Mouse (Mus musculus) thymus, adult 2 months (tissue): Measurements from ENCODE around the gene Nfyc. TPM values are rescaled to one million over a fixed set of nuclear protein-coding genes. Genes with fewer than 3 reads are reported as not detected.

Source experiments
- DNase-seq: peaks from one replicate; pipeline ENCODE4 v3.0.0; 2021
- H3K27ac ChIP-seq: fragments of 200-500 bp; 2 replicates; pipeline ENCODE4 v1.5.1; 2012; ENCODE audit warnings: low read length, control low read depth; ENCODE audit not compliant: control insufficient read depth, insufficient read depth
- H3K27me3 ChIP-seq: fragments of 200-500 bp; 2 replicates; pipeline ENCODE4 v1.6.1; 2012; ENCODE audit warnings: mild to moderate bottlenecking, low read length, moderate library complexity, mixed read lengths; ENCODE audit not compliant: control insufficient read depth, insufficient read depth
- H3K36me3 ChIP-seq: fragments of 200-500 bp; 2 replicates; pipeline ENCODE4 v1.6.1; 2012; ENCODE audit warnings: mild to moderate bottlenecking, low read length, moderate library complexity; ENCODE audit not compliant: control insufficient read depth, insufficient read depth
- H3K4me1 ChIP-seq: fragments of 200-500 bp; replicated peaks from 2 replicates; pipeline ENCODE4 v1.6.1; 2012; ENCODE audit warnings: low read length; ENCODE audit not compliant: control insufficient read depth, insufficient read depth
- H3K4me3 ChIP-seq: fragments of 200-500 bp; 2 replicates; pipeline ENCODE4 v1.5.1; 2012; ENCODE audit warnings: mild to moderate bottlenecking, low read length, control low read depth, moderate library complexity; ENCODE audit not compliant: control insufficient read depth, insufficient read depth
- CTCF ChIP-seq: fragments of 200-500 bp; IDR thresholded peaks from 2 replicates; pipeline ENCODE4 v1.5.1; 2012; ENCODE audit warnings: mild to moderate bottlenecking, control low read depth, low read length, moderate library complexity, borderline replicate concordance; ENCODE audit not compliant: control insufficient read depth, poor library complexity, insufficient read depth; ENCODE audit errors: extremely low read depth
- POLR2A ChIP-seq: fragments of 200-500 bp; IDR thresholded peaks from 2 replicates; pipeline ENCODE4 v1.6.1; 2012; ENCODE audit warnings: mild to moderate bottlenecking, low read length, control low read depth, moderate library complexity; ENCODE audit not compliant: control insufficient read depth, poor library complexity, insufficient read depth; ENCODE audit errors: extremely low read depth
- WGBS: fragments of 180-500 bp; shearing (Covaris S2); methylation state at CpG from one replicate; pipeline ENCODE4 v1.1.7; 2018; 5-methylcytosine and 5-hydroxymethylcytosine counted together
- polyA plus RNA-seq: library from polyadenylated mRNA; depleted of rRNA; stranded (reverse); fragments of >200 nt; gene quantifications from 2 replicates; pipeline ENCODE4 v1.2.3, GENCODE M21; 2012

The Nfyc gene
- polyA plus RNA-seq, 1 experiment = 354 TPM

DNA sequence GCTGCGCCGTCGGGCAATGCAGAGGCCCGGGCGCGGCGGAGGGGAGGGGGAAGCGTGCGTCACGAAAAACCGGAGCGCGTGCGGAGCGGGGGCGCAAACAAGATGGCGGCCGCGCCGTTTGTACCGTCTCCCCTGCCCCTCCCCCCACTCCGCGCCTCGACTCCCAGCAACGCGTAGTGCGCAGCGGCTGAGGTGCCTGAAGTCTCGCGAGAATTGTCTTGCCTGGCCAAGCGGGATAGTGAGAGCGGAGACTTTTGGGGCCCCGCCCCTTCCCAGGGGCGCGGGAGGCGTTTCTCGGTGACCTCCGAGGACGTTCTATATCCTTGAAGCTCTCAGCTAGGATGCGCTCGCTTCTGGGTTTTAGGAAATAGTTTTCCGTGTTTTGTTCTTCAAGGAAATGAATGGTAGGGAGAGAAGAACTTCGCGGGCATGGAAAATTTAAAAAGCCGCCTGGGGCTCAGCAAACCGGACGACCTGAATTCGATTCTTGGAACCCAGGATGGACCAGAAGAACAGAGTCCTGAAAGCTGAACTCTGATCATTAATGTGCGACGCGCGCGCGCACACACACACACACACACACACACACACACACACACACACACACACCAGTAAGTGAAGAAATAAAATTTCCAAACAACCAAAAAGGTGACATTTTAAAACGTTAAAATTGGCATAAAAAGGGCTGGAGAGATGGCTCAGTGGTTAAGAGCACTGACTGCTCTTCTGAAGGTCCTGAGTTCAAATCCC is 5.6 kb downstream of the Nfyc start:
- Histone ChIP-seq H3K27ac (peak overlapping the region; percentile 87), H3K36me3 (no peaks in the 10 kb centered on the region)
- under 1% methylated on average over 55 of the region's 55 CpGs for WGBS

DNA sequence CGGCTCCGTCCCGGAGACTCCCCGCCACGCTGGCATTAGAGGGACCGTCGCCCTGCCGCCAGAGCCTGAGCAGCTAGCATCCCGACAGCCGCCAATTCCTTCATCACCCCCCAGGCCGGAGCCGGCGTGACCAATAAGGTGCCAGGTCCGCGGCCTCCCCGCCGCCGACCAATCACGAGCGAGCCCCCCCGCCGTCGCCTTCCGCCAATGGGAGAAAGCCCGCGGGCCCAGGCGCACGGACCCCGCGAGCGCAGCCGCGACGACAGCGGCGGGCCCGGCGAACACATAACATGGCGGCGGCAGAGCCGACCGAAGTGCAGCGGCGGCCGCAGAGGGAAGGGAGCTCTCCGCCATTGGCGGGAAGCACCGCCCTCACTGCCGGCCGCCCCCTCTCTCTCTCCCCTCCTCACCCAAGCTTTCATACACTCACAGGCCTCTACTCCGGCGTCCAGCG is 6.2 kb downstream of the Nfyc start:
- WGBS = under 1% methylated on average over 52 of the region's 53 CpGs
- Histone ChIP-seq H3K27me3 (no peaks in the 10 kb centered on the region), H3K36me3 (no peaks in the 10 kb centered on the region), H3K27ac (peak overlapping the region; percentile 87), H3K4me3 (peak overlapping the region; percentile 94), H3K4me1 (peaks cover 3% of the 10 kb centered on the region)
- DNase-seq = peak; percentile 92
- TF ChIP-seq CTCF = no peak; the same call in 1 of the 2 replicates
- peak; percentile 98 for TF ChIP-seq POLR2A

More for the DNA sequence above, 5.6 kb downstream of the Nfyc start:
- peak; percentile 98 for DNase-seq
- peak overlapping the region; percentile 94 for H3K4me3 ChIP-seq
- H3K27me3 ChIP-seq = no peaks in the 10 kb centered on the region
- H3K4me1 ChIP-seq = peaks cover 3% of the 10 kb centered on the region
- TF ChIP-seq POLR2A (no peak), CTCF (no peak)

DNA sequence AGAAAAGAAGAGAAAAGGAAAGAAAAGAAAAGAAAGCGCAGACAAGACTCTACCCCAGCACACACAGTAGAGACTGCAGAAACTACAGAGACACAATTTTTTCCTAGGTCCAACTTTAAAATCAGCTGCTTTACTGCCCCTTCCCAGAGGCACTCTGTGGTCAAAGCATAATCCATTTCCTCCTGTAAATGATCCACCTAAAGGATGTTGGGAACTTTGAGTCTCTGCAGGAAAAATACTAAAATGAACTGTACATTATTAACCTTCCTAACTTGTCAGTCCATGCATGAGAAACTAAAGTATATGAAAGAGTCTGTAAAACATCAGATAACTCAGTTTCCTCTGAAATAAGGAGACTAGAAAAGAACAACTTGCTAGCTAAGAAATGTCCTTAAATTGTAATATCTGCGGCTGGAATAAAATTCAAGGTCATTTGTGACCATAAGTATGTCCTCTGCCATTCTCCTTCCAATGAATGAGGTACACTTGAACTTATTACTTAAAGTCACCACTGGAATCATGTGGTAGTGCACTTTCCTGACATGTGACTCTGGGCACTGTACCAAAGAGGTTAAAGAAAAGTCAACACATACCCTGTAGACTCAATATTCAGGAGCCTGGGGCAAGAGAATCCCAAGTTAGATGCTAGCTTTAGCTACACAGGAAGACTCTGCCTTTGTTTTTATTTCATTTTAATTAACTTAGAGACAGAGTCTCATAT is 9.0 kb downstream of the Nfyc start:
- no peak overlapping the region for H3K4me3 ChIP-seq
- H3K27ac ChIP-seq = no peak overlapping the region
- H3K4me1 ChIP-seq = peaks cover 3% of the 10 kb centered on the region
- H3K27me3 ChIP-seq = no peaks in the 10 kb centered on the region
- DNase-seq = no peak
- TF ChIP-seq POLR2A (no peak), CTCF (no peak)
- H3K36me3 ChIP-seq = no peaks in the 10 kb centered on the region
- 99% methylated on average over 2 of the region's 2 CpGs for WGBS

DNA sequence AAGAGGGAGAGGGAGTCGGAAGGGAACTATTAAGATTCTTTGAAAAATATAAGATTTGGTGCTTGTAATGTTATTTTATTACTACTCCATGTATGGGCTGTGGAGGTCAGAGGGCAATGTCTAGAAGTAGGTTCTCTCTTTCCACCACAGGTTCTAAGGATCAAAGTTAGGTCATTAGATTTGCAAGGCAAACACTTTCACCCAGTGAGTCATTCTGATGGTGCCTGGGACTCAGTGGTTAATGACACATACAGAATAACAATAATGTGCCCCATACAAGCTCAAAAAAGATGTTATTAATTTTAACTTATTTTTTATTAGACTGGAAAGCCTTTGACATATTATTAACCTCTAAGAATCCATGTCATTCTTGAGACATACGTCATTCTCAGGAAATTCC is 11.5 kb downstream of the Nfyc start:
- no peaks in the 10 kb centered on the region for H3K36me3 ChIP-seq
- 96% methylated on average over 2 of the region's 2 CpGs for WGBS
- no peak overlapping the region for H3K4me3 ChIP-seq
- TF ChIP-seq CTCF (no peak), POLR2A (no peak)
- H3K27me3 ChIP-seq = no peaks in the 10 kb centered on the region
- no peak for DNase-seq
- H3K4me1 ChIP-seq = peaks cover 3% of the 10 kb centered on the region
- H3K27ac ChIP-seq = no peak overlapping the region

DNA sequence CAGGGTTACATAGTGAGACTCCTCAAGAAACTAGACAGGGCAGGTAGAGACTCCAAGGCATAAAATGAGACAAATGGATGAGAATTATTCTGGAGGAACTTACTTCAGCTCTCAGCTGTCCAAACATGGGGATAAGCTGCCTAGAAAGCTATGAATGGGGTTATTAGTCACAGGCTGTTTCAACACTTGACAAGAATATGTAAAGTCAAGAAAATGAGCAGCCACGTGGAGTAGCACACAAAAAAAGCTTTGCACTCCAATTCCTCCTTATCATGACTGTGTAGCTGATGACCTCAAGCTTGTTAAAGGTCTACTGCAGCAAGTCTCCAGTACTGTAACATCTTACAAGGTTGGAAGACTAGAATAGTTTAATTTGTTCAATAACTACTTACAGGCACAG is 12.1 kb downstream of the Nfyc start:
- Histone ChIP-seq H3K4me3 (no peak overlapping the region), H3K27me3 (no peaks in the 10 kb centered on the region), H3K27ac (no peak overlapping the region), H3K4me1 (peaks cover 4% of the 10 kb centered on the region), H3K36me3 (no peaks in the 10 kb centered on the region)
- no peak for TF ChIP-seq CTCF
- TF ChIP-seq POLR2A = no peak
- WGBS = 73% methylated on average over 1 of the region's 1 CpGs
- no peak for DNase-seq

DNA sequence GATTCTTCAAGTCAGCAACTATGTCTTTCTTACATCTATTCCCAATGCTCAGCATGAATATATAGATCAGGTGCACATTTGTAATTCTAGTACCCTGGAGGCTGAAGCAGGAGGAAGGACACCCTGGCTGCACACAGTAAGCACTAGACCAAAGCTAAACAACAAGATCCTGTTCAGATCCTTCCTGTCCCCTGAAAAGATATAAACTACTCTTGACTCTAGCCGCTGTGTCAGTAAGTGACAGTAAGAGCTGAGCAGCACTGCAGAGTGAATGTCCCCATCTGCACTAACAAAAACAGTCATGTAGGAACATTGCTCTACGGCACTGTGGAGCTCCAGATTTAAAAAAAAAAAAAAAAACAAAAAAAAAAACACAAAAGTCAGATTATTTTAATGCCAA is 13.4 kb downstream of the Nfyc start:
- H3K4me3 ChIP-seq = no peak overlapping the region
- DNase-seq = no peak
- H3K4me1 ChIP-seq = peaks cover 3% of the 10 kb centered on the region
- no peak overlapping the region for H3K27ac ChIP-seq
- H3K27me3 ChIP-seq = no peaks in the 10 kb centered on the region
- no peak for TF ChIP-seq CTCF
- TF ChIP-seq POLR2A = no peak
- WGBS = 91% methylated on average over 2 of the region's 2 CpGs
- H3K36me3 ChIP-seq = no peaks in the 10 kb centered on the region
